Mouse (Mus musculus): Measurements from ENCODE around the gene Fstl4.
"Not testable (repeated sequence)": the region's sequence is repeated elsewhere in the genome, so short reads cannot be mapped to it uniquely, and the experiment has no call there.

Gene Fstl4

GRCm38 (mm10) chr11:53028421-53029168 lies 264.2 kb downstream of the Fstl4 start:
- DNase-seq: peak; percentile 84 to 90

GRCm38 (mm10) chr11:53031777-53032176 lies 267.3 kb downstream of the Fstl4 start:
- DNase-seq: no peak

GRCm38 (mm10) chr11:53032336-53032735 lies 267.9 kb downstream of the Fstl4 start:
- DNase-seq: peak; percentile 87 to 92

GRCm38 (mm10) chr11:53035414-53035813 lies 271.0 kb downstream of the Fstl4 start:
- DNase-seq: peak in 1 of 2 experiments; percentile 48

- no peak for DNase-seq
Measured at GRCm38 (mm10) chr11:53046850-53047249, 282.4 kb downstream of the Fstl4 start.

- DNase-seq: no peak
Measured at GRCm38 (mm10) chr11:53054151-53054550, 289.7 kb downstream of the Fstl4 start.

- DNase-seq: peak; percentile 67 to 69
Measured at GRCm38 (mm10) chr11:53055896-53056295, 291.5 kb downstream of the Fstl4 start.

- DNase-seq: peak; percentile 33 to 60
Measured at GRCm38 (mm10) chr11:53056781-53057180, 292.3 kb downstream of the Fstl4 start.

- DNase-seq: peak; percentile 75 to 84
Measured at GRCm38 (mm10) chr11:53057821-53058553, 293.6 kb downstream of the Fstl4 start.

GRCm38 (mm10) chr11:53058557-53058956 lies 294.1 kb downstream of the Fstl4 start:
- DNase-seq: no peak

GRCm38 (mm10) chr11:53067699-53068478 lies 303.5 kb downstream of the Fstl4 start:
- DNase-seq: no peak

GRCm38 (mm10) chr11:53068479-53069065 lies 304.1 kb downstream of the Fstl4 start:
- no peak for DNase-seq

- DNase-seq: no peak
Measured at GRCm38 (mm10) chr11:53069751-53070150, 305.3 kb downstream of the Fstl4 start.

GRCm38 (mm10) chr11:53071602-53072001 lies 307.2 kb downstream of the Fstl4 start:
- DNase-seq: no peak

GRCm38 (mm10) chr11:53077641-53078040 lies 313.2 kb downstream of the Fstl4 start:
- DNase-seq: peak; percentile 69 to 81

GRCm38 (mm10) chr11:53078419-53079334 lies 314.2 kb downstream of the Fstl4 start:
- DNase-seq: no peak

GRCm38 (mm10) chr11:53081310-53081709 lies 316.9 kb downstream of the Fstl4 start:
- DNase-seq: no peak

GRCm38 (mm10) chr11:53085367-53085766 lies 320.9 kb downstream of the Fstl4 start:
- DNase-seq: peak; percentile 33 to 62

GRCm38 (mm10) chr11:53085858-53086565 lies 321.6 kb downstream of the Fstl4 start:
- DNase-seq: peak; percentile 36 to 39

- not testable (repeated sequence) for DNase-seq
Measured at GRCm38 (mm10) chr11:53087896-53088295, 323.5 kb downstream of the Fstl4 start.

GRCm38 (mm10) chr11:53091596-53091995 lies 327.2 kb downstream of the Fstl4 start:
- DNase-seq: no peak

Measured in cerebellum, postnatal 25 days (tissue).